39 mouse cellular contexts compared by ENCODE assay signal in the genomic region with DNA sequence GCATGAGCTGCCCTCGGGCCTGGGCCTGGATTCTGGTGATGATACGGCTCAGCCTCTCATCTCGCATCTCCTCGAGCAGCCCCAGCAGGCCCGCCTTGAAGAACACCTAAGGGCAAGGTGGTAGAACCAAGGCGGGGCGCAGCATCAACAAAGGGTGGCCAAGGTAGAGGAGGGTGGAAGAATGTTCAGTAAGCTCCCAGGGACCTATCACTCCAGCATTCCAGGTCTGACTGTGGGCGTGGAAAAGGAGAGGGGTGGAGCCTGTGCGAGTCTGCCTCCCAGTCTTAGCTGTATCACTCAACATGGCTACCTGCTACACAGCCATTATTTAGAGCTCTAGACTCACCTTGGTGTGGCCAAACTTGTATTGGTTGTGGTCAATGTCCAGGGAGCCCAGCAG. TPM values are rescaled to one million over a fixed set of nuclear protein-coding genes. Genes with fewer than 3 reads are reported as not detected.
DNase-seq lines count a peak whose midpoint lies in the region; ATAC-seq and TF ChIP-seq lines count a peak whose summit lies in the region.
"Had no signal": no experiment of that assay in that cellular context is flagged by ENCODE, and none has a peak within 500 bp of the region (broad histone marks: within the 10 kb centered on the region; RNA-seq: fewer than 3 reads in every experiment).

No protein-coding gene starts in this region.

- no peaks in the 10 kb centered on the region for H3K9me3 ChIP-seq in heart, embryonic 14.5 days (ENCODE audit: control insufficient read depth, low read length)
- H3K9me3 ChIP-seq: embryonic facial prominence, embryonic 12.5 days; hindbrain, embryonic 13.5 days; limb, embryonic 13.5 days; megakaryocyte, embryonic 14.5 days; midbrain, embryonic 12.5 days; neural tube, embryonic 12.5 days had no signal

- H3K4me2 ChIP-seq in heart, embryonic 14.5 days (ENCODE audit: low read length): peak overlapping the region; percentile 66; the same call in 1 of the 2 replicates
- H3K4me2 ChIP-seq: embryonic facial prominence, embryonic 12.5 days; hindbrain, embryonic 13.5 days; limb, embryonic 13.5 days; liver, embryonic 11.5 days; midbrain, embryonic 12.5 days; neural tube, embryonic 12.5 days had no signal

- intact Hi-C loops in heart, adult 2 months (cut with DNase I): no loop called here
- intact Hi-C loops in heart, postnatal 14 days (cut with DNase I): no loop called here
- intact Hi-C loops in heart, postnatal 36 days (cut with DNase I): no loop called here

- peak; percentile 68; the same call in 1 of the 2 replicates for TF ChIP-seq POLR2A in heart, adult 2 months (IDR thresholded peaks at IDR 0.05; ENCODE audit: insufficient read depth, low read depth, low read length)

- DNase-seq in heart, adult 2 months: no peak
- no peak for DNase-seq in heart, postnatal 14 days
- DNase-seq in heart, postnatal 36 days: no peak
- DNase-seq in R1 (ENCODE audit: low read depth, low spot score): peak; percentile 90
- DNase-seq in cerebellum, postnatal 10 days: no peak
- no peak for DNase-seq in yolk sac, embryonic 10.5 days (ENCODE audit: low spot score)
- DNase-seq: adrenal gland, postnatal 10 days; cerebellum, adult 11 months; cerebellum, adult 9-10 months; embryo, embryonic 11 days; gastrocnemius, postnatal 25 days; kidney, adult 8-10 months; kidney, postnatal 4 days; lung, postnatal 4 days; right cerebral cortex, adult 18-20 months; thymus, postnatal 4 days had no signal

- no peak; the same call in 1 of the 2 replicates for ATAC-seq in heart, embryonic 14.5 days (ENCODE audit: insufficient number of reproducible peaks, insufficient read depth, low FRiP score, low read depth)
- ATAC-seq: forebrain, embryonic 14.5 days; intestine, embryonic 16.5 days had no signal

- peak overlapping the region; percentile 15; the same call in 1 of the 2 replicates for H3K4me3 ChIP-seq in heart, adult 2 months
- H3K4me3 ChIP-seq in heart, embryonic 14.5 days (ENCODE audit: control insufficient read depth in 1 of 2, insufficient read depth in 1 of 2, low read depth in 1 of 2, low read length in 2 of 2): peak overlapping the region; percentile 6 to 11; a peak in 2 of 4 replicates
- H3K4me3 ChIP-seq: embryonic facial prominence, embryonic 12.5 days; hindbrain, embryonic 13.5 days; limb, embryonic 13.5 days; megakaryocyte, embryonic 14.5 days; midbrain, embryonic 12.5 days; myocyte; neural tube, embryonic 12.5 days had no signal

- WGBS in heart, adult 2 months: 60% methylated on average over 9 of the region's 9 CpGs
- WGBS in heart, embryonic 14.5 days: 64% methylated on average over 9 of the region's 9 CpGs

- no peaks in the 10 kb centered on the region; the same call in 1 of the 2 replicates for H3K27me3 ChIP-seq in heart, adult 2 months (ENCODE audit: control insufficient read depth, insufficient read depth, low read length)
- H3K27me3 ChIP-seq in heart, embryonic 14.5 days (ENCODE audit: control insufficient read depth, insufficient read depth, low read length): no peaks in the 10 kb centered on the region
- H3K27me3 ChIP-seq: embryonic facial prominence, embryonic 12.5 days; hindbrain, embryonic 13.5 days; limb, embryonic 13.5 days; midbrain, embryonic 12.5 days; neural tube, embryonic 12.5 days had no signal

- H3K9ac ChIP-seq in heart, adult 2 months (ENCODE audit: low read depth, low read length): peak overlapping the region; percentile 28
- H3K9ac ChIP-seq in heart, embryonic 14.5 days (ENCODE audit: low read length): peak overlapping the region; percentile 48; the same call in 1 of the 2 replicates
- H3K9ac ChIP-seq: embryonic facial prominence, embryonic 12.5 days; hindbrain, embryonic 13.5 days; limb, embryonic 13.5 days; midbrain, embryonic 12.5 days; neural tube, embryonic 12.5 days had no signal

- H3K27ac ChIP-seq in heart, adult 2 months: no peak overlapping the region; the same call in 1 of the 2 replicates
- peak overlapping the region in 1 of 2 experiments; percentile 19; a peak in 1 of 4 replicates for H3K27ac ChIP-seq in heart, embryonic 14.5 days (replicated peaks in 1 of 2; ENCODE audit: control insufficient read depth in 1 of 2, insufficient read depth in 1 of 2, low read depth in 2 of 2, low read length in 2 of 2)
- H3K27ac ChIP-seq: embryonic facial prominence, embryonic 12.5 days; hindbrain, embryonic 13.5 days; kidney, postnatal 0 days; limb, embryonic 13.5 days; midbrain, embryonic 12.5 days; neural tube, embryonic 12.5 days had no signal

- no peaks in the 10 kb centered on the region for H3K79me2 ChIP-seq in heart, adult 2 months (replicated peaks; ENCODE audit: control insufficient read depth, insufficient read depth, low read length)

- H3K4me1 ChIP-seq in heart, adult 2 months (ENCODE audit: control insufficient read depth, insufficient read depth, low read length): no peaks in the 10 kb centered on the region; the same call in 1 of the 2 replicates
- H3K4me1 ChIP-seq in heart, embryonic 14.5 days (ENCODE audit: control insufficient read depth in 2 of 2, insufficient read depth in 2 of 2, low read length in 2 of 2): peaks cover 9 to 21% of the 10 kb centered on the region in 2 experiments; a peak in 3 of 4 replicates
- H3K4me1 ChIP-seq: embryonic facial prominence, embryonic 12.5 days; hindbrain, embryonic 13.5 days; limb, embryonic 13.5 days; midbrain, embryonic 12.5 days; neural tube, embryonic 12.5 days had no signal

- TF ChIP-seq EP300 in heart, adult 2 months (IDR thresholded peaks at IDR 0.05; ENCODE audit: insufficient read depth, low read depth, low read length): no peak

- no peak for TF ChIP-seq CTCF in heart, adult 2 months (IDR thresholded peaks at IDR 0.05)

- H3K36me3 ChIP-seq in heart, adult 2 months (ENCODE audit: control insufficient read depth, insufficient read depth, low read length): peaks cover 3% of the 10 kb centered on the region
- peaks cover 98% of the 10 kb centered on the region for H3K36me3 ChIP-seq in heart, embryonic 14.5 days (ENCODE audit: control insufficient read depth, insufficient read depth, low read length)
- H3K36me3 ChIP-seq: embryonic facial prominence, embryonic 12.5 days; hindbrain, embryonic 13.5 days; limb, embryonic 13.5 days; midbrain, embryonic 12.5 days; neural tube, embryonic 12.5 days had no signal

RNA-seq across cellular contexts. Expression of a gene that starts 10.2 kb away (rescaled TPM):
- total RNA-seq in heart, adult 2 months (2021): over 10,000 TPM; 19,033 to 21,149 TPM
- polyA plus RNA-seq in heart, adult 2 months (2012; rRNA removed): 6,249 and 7,266 TPM in 2 replicates
- total RNA-seq in heart, postnatal 14 days (2021): over 10,000 TPM; 23,215 to 24,603 TPM
- polyA plus RNA-seq in heart, embryonic 14.5 days (2014; fragmentation: Nextera tagmentation; extraction: Ambion mirVana): 2,542 and 2,728 TPM in 2 replicates
- over 10,000 TPM; 23,066 to 24,862 TPM for total RNA-seq in heart, postnatal 36 days (2021)

RNA-seq across cellular contexts. Expression of a gene that starts 20.2 kb away (rescaled TPM):
- total RNA-seq in heart, adult 2 months (2021): not detected
- polyA plus RNA-seq in heart, adult 2 months (2012; rRNA removed): not detected in 2 replicates
- not detected for total RNA-seq in heart, postnatal 14 days (2021)
- not detected in 2 replicates for polyA plus RNA-seq in heart, embryonic 14.5 days (2014; fragmentation: Nextera tagmentation; extraction: Ambion mirVana)
- total RNA-seq in heart, postnatal 36 days (2021): not detected
- total RNA-seq: adrenal gland, postnatal 10 days; gastrocnemius, postnatal 25 days; heart, adult 18-20 months; layer of hippocampus, adult 8-10 months; layer of hippocampus, postnatal 25 days; left cerebral cortex, adult 8-10 months; left cerebral cortex, postnatal 36 days; midbrain, postnatal 0 days had no signal
- polyA plus RNA-seq: embryonic facial prominence, embryonic 12.5 days; forebrain, embryonic 14.5 days; hindbrain, embryonic 13.5 days; intestine, embryonic 16.5 days; kidney, postnatal 0 days; limb, embryonic 13.5 days; liver, embryonic 11.5 days; liver, embryonic 16.5 days; lung, embryonic 16.5 days; midbrain, embryonic 12.5 days; midbrain, postnatal 0 days; myocyte; neural tube, embryonic 12.5 days; stomach, embryonic 14.5 days; testis, adult 2 months; thymus, postnatal 0 days had no signal

RNA-seq across cellular contexts. Expression of a gene that starts 20.5 kb away (rescaled TPM):
- under 1 TPM in 1 of 2 experiments, not detected in 1; 0.30 TPM for total RNA-seq in heart, adult 2 months (2021)
- 1.8 and 2.9 TPM in 2 replicates for polyA plus RNA-seq in heart, adult 2 months (2012; rRNA removed)
- under 1 TPM; 0.49 to 0.60 TPM for total RNA-seq in heart, postnatal 14 days (2021)
- 0.58 and 0.72 TPM in 2 replicates for polyA plus RNA-seq in heart, embryonic 14.5 days (2014; fragmentation: Nextera tagmentation; extraction: Ambion mirVana)
- total RNA-seq in heart, postnatal 36 days (2021): under 1 TPM in 1 of 2 experiments, not detected in 1; 0.46 TPM
- polyA plus RNA-seq: liver, embryonic 11.5 days; myocyte; testis, adult 2 months had no signal

RNA-seq across cellular contexts. Expression of a gene that starts 24.0 kb away (rescaled TPM):
- total RNA-seq in heart, adult 2 months (2021): not detected
- not detected in 2 replicates for polyA plus RNA-seq in heart, adult 2 months (2012; rRNA removed)
- not detected for total RNA-seq in heart, postnatal 14 days (2021)
- not detected in 2 replicates for polyA plus RNA-seq in heart, embryonic 14.5 days (2014; fragmentation: Nextera tagmentation; extraction: Ambion mirVana)
- not detected for total RNA-seq in heart, postnatal 36 days (2021)
- total RNA-seq: adrenal gland, postnatal 10 days; gastrocnemius, postnatal 25 days; heart, adult 18-20 months; left cerebral cortex, postnatal 36 days; midbrain, postnatal 0 days had no signal
- polyA plus RNA-seq: intestine, embryonic 16.5 days; liver, embryonic 11.5 days; liver, embryonic 16.5 days; lung, embryonic 16.5 days; midbrain, embryonic 12.5 days; stomach, embryonic 14.5 days; testis, adult 2 months; thymus, postnatal 0 days had no signal

RNA-seq across cellular contexts. Expression of a gene that starts 30.6 kb away (rescaled TPM):
- total RNA-seq in heart, adult 2 months (2021): 1 to 10 TPM; 1.9 to 3.0 TPM
- polyA plus RNA-seq in heart, adult 2 months (2012; rRNA removed): 5.1 and 5.4 TPM in 2 replicates
- 1 to 10 TPM; 4.1 to 4.6 TPM for total RNA-seq in heart, postnatal 14 days (2021)
- 12.2 and 14.6 TPM in 2 replicates for polyA plus RNA-seq in heart, embryonic 14.5 days (2014; fragmentation: Nextera tagmentation; extraction: Ambion mirVana)
- 1 to 10 TPM; 2.5 to 2.8 TPM for total RNA-seq in heart, postnatal 36 days (2021)
